Mouse (Mus musculus) embryonic stem cell, embryonic (primary cell): ENCODE data around the gene Pitpna.

Experiments
- CTCF ChIA-PET, 4 experiments: fragments of 300-600 bp in 2 of 4; fragments of 350-600 bp in 2 of 4; sonication (Branson Sonifier 250); formaldehyde crosslinking; loops; one replicate each; lab custom pipeline; 2022; ENCODE audit warnings: inconsistent platforms in 2 of 4; lab: Charles Lee
- POLR2A ChIA-PET, 4 experiments: fragments of 300-600 bp in 2 of 4; fragments of 350-600 bp in 2 of 4; sonication (Branson Sonifier 250); formaldehyde crosslinking; loops; one replicate each; lab custom pipeline; 2022; ENCODE audit warnings: antibody characterized with exemption in 4 of 4, inconsistent platforms in 1 of 4; lab: Charles Lee

Gene Pitpna

GRCm38 (mm10) chr11:75666296-75666695, 78.4 kb downstream of the Pitpna start:
- ChIA-PET CTCF (no interaction called here), POLR2A (interaction anchor here in 2 of 4 experiments (0.7 to 1.6 kb wide), 4 partner anchors 9 to 61 kb away, joined by 3 to 6 read pairs (median 4); no protein-coding TSS in a partner anchor)

DNA sequence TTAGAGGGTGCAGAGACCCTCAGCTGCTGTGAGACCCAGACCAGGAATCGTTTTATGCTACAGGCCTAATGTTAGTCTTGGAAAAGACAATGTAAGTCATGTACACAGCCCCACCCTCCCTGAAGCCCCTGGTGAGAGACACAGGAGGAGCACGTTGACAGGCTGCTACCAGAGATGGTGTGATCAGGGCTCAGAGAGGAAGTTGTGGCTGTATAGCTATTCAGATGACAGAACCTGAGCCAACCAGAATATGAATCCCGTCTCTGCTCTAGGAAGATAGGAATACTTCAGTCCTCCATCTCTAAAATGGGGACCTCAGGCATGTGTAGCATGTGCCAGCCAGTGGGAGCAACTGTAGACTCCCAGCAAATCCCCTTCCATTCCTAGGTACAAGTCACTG, 80.7 kb downstream of the Pitpna start:
- ChIA-PET POLR2A (interaction anchor here in 2 of 4 experiments (1.0 to 2.2 kb wide), 6 partner anchors 9 to 150 kb away, joined by 3 to 6 read pairs (median 4); no protein-coding TSS in a partner anchor), CTCF (interaction anchor here in 1 of 4 experiments (1.4 kb wide), 1 partner anchor 158 kb away, joined by 3 read pairs; no protein-coding TSS in a partner anchor)

DNA sequence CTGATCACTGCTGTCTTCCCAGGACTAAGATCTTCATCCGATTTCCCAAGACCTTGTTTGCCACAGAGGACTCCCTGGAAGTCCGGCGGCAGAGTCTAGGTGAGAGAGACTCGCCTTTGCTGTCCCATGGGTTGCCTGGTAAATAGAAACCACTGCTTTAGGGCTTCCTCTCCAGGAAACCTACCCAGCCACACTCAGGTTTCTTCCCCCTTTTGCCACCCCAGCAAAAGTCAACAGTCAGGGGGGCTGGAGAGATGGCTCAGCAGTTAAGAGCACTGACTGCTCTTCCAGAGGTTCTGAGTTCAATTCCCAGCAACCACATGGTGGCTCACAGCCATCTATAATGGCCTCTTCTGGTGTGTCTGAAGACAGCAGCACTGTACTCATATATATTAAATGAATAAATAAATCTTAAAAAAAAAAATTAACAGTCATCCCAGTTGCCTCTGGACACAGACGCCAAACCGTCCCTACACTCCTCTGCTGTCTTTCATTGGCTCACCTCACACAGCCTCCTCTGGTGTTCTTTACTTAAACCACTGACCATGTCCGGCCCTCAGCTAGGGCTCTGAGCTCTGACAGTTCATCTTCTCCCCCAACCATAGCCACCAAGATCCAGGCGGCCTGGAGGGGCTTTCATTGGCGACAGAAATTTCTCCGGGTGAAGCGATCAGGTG, 81.4 kb downstream of the Pitpna start:
- ChIA-PET CTCF (no interaction called here), POLR2A (interaction anchor here in 3 of 4 experiments (0.6 to 2.2 kb wide), 6 partner anchors 12 to 160 kb away, joined by 3 to 6 read pairs (median 3); partner anchors contain the start of gene Rilp (in 1 of the 3))

GRCm38 (mm10) chr11:75669853-75670200, 81.9 kb downstream of the Pitpna start:
- POLR2A ChIA-PET: interaction anchor here in 3 of 4 experiments (0.6 to 1.5 kb wide), 4 partner anchors 13 to 160 kb away, joined by 3 to 6 read pairs (median 4); partner anchors contain the start of gene Rilp (in 1 of the 3)
- CTCF ChIA-PET: no interaction called here

DNA sequence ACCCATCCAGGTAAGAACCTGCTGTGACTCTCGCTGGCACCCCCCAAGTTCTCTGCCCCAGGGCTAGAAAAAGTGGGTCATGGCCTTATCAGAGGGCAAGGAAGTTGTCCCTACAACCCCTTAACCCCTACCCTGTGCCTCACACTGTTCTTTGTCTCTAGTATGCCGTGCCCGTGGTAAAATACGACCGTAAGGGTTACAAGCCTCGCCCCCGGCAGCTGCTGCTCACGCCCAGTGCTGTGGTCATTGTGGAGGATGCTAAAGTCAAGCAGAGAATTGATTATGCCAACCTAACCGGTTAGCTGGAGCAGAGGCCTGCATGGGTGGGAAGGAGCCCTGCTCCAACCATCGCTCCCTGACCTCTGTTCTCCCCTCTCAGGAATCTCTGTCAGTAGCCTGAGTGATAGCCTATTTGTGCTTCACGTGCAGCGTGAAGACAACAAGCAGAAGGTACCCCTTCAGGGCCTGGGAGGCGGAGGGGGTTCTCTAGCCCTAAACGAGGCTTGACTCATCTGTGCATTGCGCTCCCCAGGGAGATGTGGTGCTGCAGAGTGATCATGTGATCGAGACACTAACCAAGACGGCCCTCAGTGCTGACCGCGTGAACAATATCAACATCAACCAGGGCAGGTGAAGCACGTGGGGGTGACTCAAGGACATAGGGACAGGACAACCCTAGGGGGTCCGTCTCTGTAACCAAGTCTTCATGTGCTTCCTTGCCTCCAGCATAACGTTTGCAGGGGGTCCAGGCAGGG, 83.7 kb downstream of the Pitpna start:
- ChIA-PET POLR2A (interaction anchor here in 3 of 4 experiments (0.6 to 3.0 kb wide), 12 partner anchors 8 to 62 kb away, joined by 3 to 17 read pairs (median 5); partner anchors contain the start of genes Crk (in 2 of the 3), Myo1c (in 1 of the 3) and Ywhae (in 1 of the 3)), CTCF (interaction anchor here in 2 of 4 experiments (0.5 to 0.6 kb wide), 2 partner anchors 57 to 638 kb away, joined by 3 read pairs; no protein-coding TSS in a partner anchor)

DNA sequence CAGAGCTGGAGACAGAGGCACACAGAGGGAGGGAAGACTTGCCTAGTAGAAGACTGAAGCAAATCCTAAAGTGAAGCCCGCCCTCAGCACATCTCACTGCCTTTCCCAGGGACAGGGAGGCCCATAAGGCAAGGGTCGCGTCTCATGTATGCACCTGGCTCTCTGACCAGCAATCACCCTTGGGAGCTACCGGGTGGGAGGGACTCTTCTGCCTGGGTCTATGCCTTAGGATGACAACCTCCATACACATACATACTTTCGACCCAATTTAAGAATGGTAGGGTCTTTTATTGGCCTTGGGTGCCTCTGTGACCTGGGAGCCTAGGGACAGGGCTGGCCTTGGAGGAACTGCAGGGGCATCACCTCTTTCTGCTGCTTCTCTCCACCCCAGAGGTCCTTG, 85.5 kb downstream of the Pitpna start:
- POLR2A ChIA-PET: interaction anchor here in 1 of 4 experiments (0.8 to 2.2 kb wide), 2 partner anchors 14 to 19 kb away, joined by 3 to 6 read pairs; no protein-coding TSS in a partner anchor
- CTCF ChIA-PET: no interaction called here

DNA sequence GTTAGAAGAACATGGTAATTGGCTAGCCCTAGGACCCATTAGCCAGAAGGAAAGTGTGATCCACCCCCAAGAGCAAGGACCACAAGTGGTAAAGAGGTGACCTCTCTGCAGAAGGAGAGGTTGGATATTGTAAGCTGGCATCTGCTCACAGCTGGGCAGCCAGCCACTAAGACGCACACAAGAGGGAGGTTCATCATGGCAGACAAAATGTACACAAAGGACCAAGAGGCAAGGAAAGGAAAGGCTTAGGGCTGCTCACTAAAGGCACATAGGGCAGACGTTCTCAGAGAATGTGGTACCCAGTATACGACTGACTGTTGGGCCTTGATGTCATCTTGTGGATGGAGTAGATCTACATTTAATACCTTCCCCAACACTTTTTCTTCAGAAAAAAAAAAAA, 87.0 kb downstream of the Pitpna start:
- POLR2A ChIA-PET: no interaction called here

DNA sequence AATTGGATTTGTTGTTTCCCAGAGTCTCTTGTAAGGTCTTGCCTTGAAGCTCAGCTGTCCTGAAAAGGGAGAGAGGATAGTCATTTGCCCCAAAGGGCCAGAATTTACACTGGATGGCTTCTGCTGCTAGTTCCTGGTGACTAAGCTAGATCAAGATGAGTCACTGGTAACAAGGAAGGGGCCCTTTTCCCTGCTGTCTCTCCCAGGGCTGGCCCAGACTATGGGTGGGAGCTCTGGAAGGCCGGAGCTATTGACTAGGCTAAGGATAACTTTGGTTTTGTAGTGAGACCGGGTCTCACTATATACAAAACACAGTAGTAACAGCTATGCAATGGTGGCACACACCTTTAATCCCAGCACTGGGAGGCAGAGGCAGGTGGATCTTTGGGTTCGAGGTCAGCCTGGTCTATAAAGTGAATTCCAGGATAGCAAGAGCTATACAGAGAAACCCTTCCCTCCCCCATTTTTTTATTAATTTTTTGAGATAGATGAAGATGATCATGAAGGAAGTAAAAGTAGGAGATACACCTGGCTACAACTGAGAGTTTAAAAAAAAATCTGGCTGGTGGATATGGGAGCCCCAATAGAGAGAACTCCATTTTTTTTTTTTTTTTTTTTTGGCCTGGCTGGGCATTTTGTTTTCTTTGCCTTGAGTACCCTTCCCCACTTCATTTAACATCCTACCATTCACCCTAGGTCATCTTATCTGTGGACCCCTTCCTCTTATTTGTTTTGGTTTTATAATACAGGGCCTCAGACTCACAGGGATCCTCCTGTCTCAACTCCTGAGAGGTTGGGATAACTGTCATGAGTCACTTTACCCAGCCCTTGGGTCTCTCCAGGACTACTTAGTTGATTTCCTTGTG, 90.2 kb downstream of the Pitpna start:
- ChIA-PET POLR2A (interaction anchor here in 3 of 4 experiments (0.6 to 4.9 kb wide), 16 partner anchors 16 to 908 kb away, joined by 3 to 73 read pairs (median 6); partner anchors contain the start of genes Rilp (in 1 of the 3), Tlcd2 (in 1 of the 3) and Ywhae (in 1 of the 3)), CTCF (interaction anchor here in 2 of 4 experiments (0.7 to 1.0 kb wide), 2 partner anchors 13 to 252 kb away, joined by 5 to 9 read pairs; no protein-coding TSS in a partner anchor)

More for the DNA sequence above, 87.0 kb downstream of the Pitpna start:
- CTCF ChIA-PET: no interaction called here
